Mouse (Mus musculus) thymus, adult 2 months (tissue): ENCODE measurements around the gene Dmgdh.

ENCODE experiments used
- CTCF ChIP-seq: fragments of 200-500 bp; IDR thresholded peaks from 2 replicates; pipeline ENCODE4 v1.5.1; 2012; ENCODE audit warnings: mild to moderate bottlenecking, control low read depth, low read length, moderate library complexity, borderline replicate concordance; ENCODE audit not compliant: control insufficient read depth, poor library complexity, insufficient read depth; ENCODE audit errors: extremely low read depth
- POLR2A ChIP-seq: fragments of 200-500 bp; IDR thresholded peaks from 2 replicates; pipeline ENCODE4 v1.6.1; 2012; ENCODE audit warnings: mild to moderate bottlenecking, low read length, control low read depth, moderate library complexity; ENCODE audit not compliant: control insufficient read depth, poor library complexity, insufficient read depth; ENCODE audit errors: extremely low read depth

- TF ChIP-seq POLR2A, result no peak
- no peak for TF ChIP-seq CTCF
These were observed 6.6 kb upstream of the Dmgdh start for GRCm38 (mm10) chr13:93667586-93667985.
